Mouse (Mus musculus): ENCODE results near the gene Kif11. TPM values are rescaled to one million over a fixed set of nuclear protein-coding genes. Genes with fewer than 3 reads are reported as not detected.
A peak's percentile ranks its signal among the peaks of the same experiment; 100 is the strongest.

The Kif11 gene
- polyA plus RNA-seq, 1 experiment from 2014 or later, result 110 TPM

DNA sequence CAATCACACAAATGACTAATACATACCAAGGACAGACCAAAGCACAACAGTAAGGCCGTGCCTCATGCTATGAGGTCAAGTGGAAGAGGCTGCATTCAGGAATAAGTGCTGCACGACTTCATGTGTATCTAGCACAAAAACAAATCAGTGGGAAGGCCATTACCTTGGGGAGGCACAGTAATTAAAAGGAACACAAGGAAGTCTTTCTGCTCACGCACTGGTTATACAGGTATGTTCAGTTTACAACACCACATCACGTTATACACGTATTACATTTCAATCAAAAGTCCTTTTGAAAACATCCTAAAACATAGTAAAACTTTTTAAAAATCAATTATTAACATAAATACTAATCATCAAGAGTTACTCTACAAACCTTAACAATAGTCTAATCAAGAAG is 32.3 kb upstream of the Kif11 start:
- Histone ChIP-seq H3K9me3 (replicated peaks; ENCODE audit: control insufficient read depth, low read length) (no peaks in the 10 kb centered on the region), H3K9ac (replicated peaks; ENCODE audit: low read length) (no peak overlapping the region), H3K27me3 (ENCODE audit: control insufficient read depth, insufficient read depth, low read length) (no peaks in the 10 kb centered on the region), H3K4me2 (ENCODE audit: low read depth, low read length) (no peak overlapping the region), H3K4me3 (ENCODE audit: low read depth, low read length) (no peak overlapping the region), H3K27ac (replicated peaks; ENCODE audit: low read depth, low read length) (no peak overlapping the region), H3K36me3 (replicated peaks; ENCODE audit: control insufficient read depth, insufficient read depth, low read depth, low read length) (no peaks in the 10 kb centered on the region), H3K4me1 (ENCODE audit: control insufficient read depth, insufficient read depth, low read length) (no peaks in the 10 kb centered on the region)
- DNase-seq (ENCODE audit: low spot score) (no peak), ATAC-seq (replicated peaks; ENCODE audit: insufficient number of reproducible peaks, low FRiP score, low TSS enrichment, low read depth) (no peak)
- WGBS, result 84% methylated on average over 5 of the region's 5 CpGs

DNA sequence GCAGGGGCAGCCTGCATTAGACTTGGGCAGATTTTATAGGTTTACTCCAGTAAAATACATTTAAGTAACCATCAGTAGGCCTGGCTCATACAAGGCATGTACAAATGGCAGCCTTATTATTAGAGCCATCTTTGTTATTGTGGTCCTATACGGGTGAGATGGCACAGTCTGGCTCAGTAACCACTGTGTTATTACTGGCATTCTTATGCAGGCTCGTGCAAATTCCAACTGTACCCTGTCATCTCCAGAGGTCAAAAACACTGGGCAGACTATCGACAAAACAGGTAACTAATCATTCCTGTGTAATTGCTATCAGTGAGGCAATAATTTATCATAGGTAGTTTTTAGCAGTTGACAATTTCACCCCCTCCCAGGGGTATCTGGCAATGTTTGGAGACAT is 29.9 kb upstream of the Kif11 start:
- Histone ChIP-seq H3K4me2 (ENCODE audit: low read depth, low read length) (no peak overlapping the region), H3K27ac (replicated peaks; ENCODE audit: low read depth, low read length) (no peak overlapping the region), H3K4me1 (ENCODE audit: control insufficient read depth, insufficient read depth, low read length) (no peaks in the 10 kb centered on the region), H3K9me3 (replicated peaks; ENCODE audit: control insufficient read depth, low read length) (no peaks in the 10 kb centered on the region), H3K9ac (replicated peaks; ENCODE audit: low read length) (no peak overlapping the region), H3K36me3 (replicated peaks; ENCODE audit: control insufficient read depth, insufficient read depth, low read depth, low read length) (no peaks in the 10 kb centered on the region), H3K4me3 (ENCODE audit: low read depth, low read length) (no peak overlapping the region), H3K27me3 (ENCODE audit: control insufficient read depth, insufficient read depth, low read length) (no peaks in the 10 kb centered on the region)
- ATAC-seq (replicated peaks; ENCODE audit: insufficient number of reproducible peaks, low FRiP score, low TSS enrichment, low read depth), result no peak
- DNase-seq (ENCODE audit: low spot score), result no peak
- WGBS, result 75% methylated on average over 3 of the region's 3 CpGs

DNA sequence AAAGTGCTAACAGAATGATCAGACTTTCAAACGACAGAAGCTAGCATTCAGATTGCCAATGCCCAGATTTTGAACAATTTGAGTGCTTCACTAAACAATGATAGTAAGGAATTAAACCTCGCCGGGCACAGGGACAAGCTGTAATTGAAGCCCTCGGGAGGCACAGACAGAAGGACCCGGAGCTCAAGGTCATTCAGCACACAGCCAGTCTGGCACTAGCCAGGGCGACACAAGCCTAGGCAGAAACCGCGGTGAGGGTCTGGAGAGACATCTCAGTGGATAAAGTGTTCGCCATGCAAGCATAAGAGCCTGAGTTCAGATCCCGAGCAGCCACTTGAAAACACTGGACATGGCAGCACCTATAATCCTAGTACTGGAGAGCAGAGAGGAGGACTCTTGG is 27.9 kb upstream of the Kif11 start:
- no peaks in the 10 kb centered on the region for H3K9me3 ChIP-seq (replicated peaks; ENCODE audit: control insufficient read depth, low read length)
- no peak overlapping the region for H3K9ac ChIP-seq (replicated peaks; ENCODE audit: low read length)
- DNase-seq (ENCODE audit: low spot score), result no peak

DNA sequence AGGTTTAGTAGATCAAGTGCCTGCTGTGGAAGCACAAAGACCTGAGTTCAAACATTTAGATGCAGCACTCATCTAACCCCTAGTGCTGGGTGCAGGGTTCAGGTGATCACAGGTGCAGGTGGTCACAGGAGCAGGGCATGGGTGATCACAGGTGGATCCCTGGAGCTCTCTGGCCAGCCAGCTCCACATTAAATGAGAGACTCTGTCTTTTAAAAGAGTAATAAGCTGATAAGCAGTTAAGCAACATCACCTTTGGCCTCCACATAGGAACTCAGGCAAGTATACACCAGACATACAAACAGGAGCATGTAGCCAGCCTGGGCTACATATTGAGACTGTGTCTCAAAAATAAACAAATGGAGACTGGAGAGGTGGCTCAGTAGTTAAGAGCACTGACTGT is 27.3 kb upstream of the Kif11 start:
- no peak overlapping the region for H3K4me2 ChIP-seq (ENCODE audit: low read depth, low read length)
- no peak for ATAC-seq (replicated peaks; ENCODE audit: insufficient number of reproducible peaks, low FRiP score, low TSS enrichment, low read depth)

More for the DNA sequence above, 27.9 kb upstream of the Kif11 start:
- H3K27ac ChIP-seq (replicated peaks; ENCODE audit: low read depth, low read length), result no peak overlapping the region
- no peak for ATAC-seq (replicated peaks; ENCODE audit: insufficient number of reproducible peaks, low FRiP score, low TSS enrichment, low read depth)
- H3K36me3 ChIP-seq (replicated peaks; ENCODE audit: control insufficient read depth, insufficient read depth, low read depth, low read length), result no peaks in the 10 kb centered on the region
- 86% methylated on average over 10 of the region's 10 CpGs for WGBS
- no peaks in the 10 kb centered on the region for H3K4me1 ChIP-seq (ENCODE audit: control insufficient read depth, insufficient read depth, low read length)
- no peaks in the 10 kb centered on the region for H3K27me3 ChIP-seq (ENCODE audit: control insufficient read depth, insufficient read depth, low read length)
- H3K4me2 ChIP-seq (ENCODE audit: low read depth, low read length), result no peak overlapping the region
- no peak overlapping the region for H3K4me3 ChIP-seq (ENCODE audit: low read depth, low read length)

DNA sequence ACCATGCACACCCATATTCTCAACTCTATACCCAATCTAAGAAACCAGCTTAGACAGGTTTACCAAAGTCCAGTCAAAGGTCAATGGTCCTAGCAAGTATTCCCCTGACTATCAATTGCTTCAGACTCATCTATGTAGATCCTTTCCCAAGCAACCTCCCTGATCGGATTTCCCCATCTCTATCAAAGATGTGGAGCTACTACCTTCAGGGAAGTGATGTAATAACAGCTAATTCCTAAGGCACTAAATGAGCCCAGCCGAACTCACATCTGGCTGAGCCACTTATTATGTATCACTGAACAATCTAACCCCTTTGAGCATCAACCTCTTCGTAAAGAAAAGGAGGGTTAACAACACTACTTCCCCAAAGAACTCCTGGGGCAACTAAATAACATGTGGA is 23.4 kb upstream of the Kif11 start:
- H3K9ac ChIP-seq (replicated peaks; ENCODE audit: low read length), result no peak overlapping the region
- no peaks in the 10 kb centered on the region for H3K9me3 ChIP-seq (replicated peaks; ENCODE audit: control insufficient read depth, low read length)
- no peak overlapping the region for H3K4me2 ChIP-seq (ENCODE audit: low read depth, low read length)
- no peak overlapping the region for H3K4me3 ChIP-seq (ENCODE audit: low read depth, low read length)
- DNase-seq (ENCODE audit: low spot score), result no peak
- no peaks in the 10 kb centered on the region for H3K4me1 ChIP-seq (ENCODE audit: control insufficient read depth, insufficient read depth, low read length)
- WGBS, result 84% methylated on average over 3 of the region's 3 CpGs
- ATAC-seq (replicated peaks; ENCODE audit: insufficient number of reproducible peaks, low FRiP score, low TSS enrichment, low read depth), result no peak
- H3K36me3 ChIP-seq (replicated peaks; ENCODE audit: control insufficient read depth, insufficient read depth, low read depth, low read length), result no peaks in the 10 kb centered on the region
- H3K27ac ChIP-seq (replicated peaks; ENCODE audit: low read depth, low read length), result no peak overlapping the region
- no peaks in the 10 kb centered on the region for H3K27me3 ChIP-seq (ENCODE audit: control insufficient read depth, insufficient read depth, low read length)

More for the DNA sequence above, 27.3 kb upstream of the Kif11 start:
- no peaks in the 10 kb centered on the region for H3K36me3 ChIP-seq (replicated peaks; ENCODE audit: control insufficient read depth, insufficient read depth, low read depth, low read length)
- no peak overlapping the region for H3K4me3 ChIP-seq (ENCODE audit: low read depth, low read length)
- H3K27me3 ChIP-seq (ENCODE audit: control insufficient read depth, insufficient read depth, low read length), result no peaks in the 10 kb centered on the region
- DNase-seq (ENCODE audit: low spot score), result no peak
- no peaks in the 10 kb centered on the region for H3K9me3 ChIP-seq (replicated peaks; ENCODE audit: control insufficient read depth, low read length)
- H3K4me1 ChIP-seq (ENCODE audit: control insufficient read depth, insufficient read depth, low read length), result no peaks in the 10 kb centered on the region
- no peak overlapping the region for H3K9ac ChIP-seq (replicated peaks; ENCODE audit: low read length)
- no peak overlapping the region for H3K27ac ChIP-seq (replicated peaks; ENCODE audit: low read depth, low read length)

- DNase-seq (ENCODE audit: low spot score) (no peak), ATAC-seq (replicated peaks; ENCODE audit: insufficient number of reproducible peaks, low FRiP score, low TSS enrichment, low read depth) (no peak)
- H3K27me3 ChIP-seq (ENCODE audit: control insufficient read depth, insufficient read depth, low read length), result no peaks in the 10 kb centered on the region
- H3K4me1 ChIP-seq (ENCODE audit: control insufficient read depth, insufficient read depth, low read length), result no peaks in the 10 kb centered on the region
- no peak overlapping the region for H3K4me2 ChIP-seq (ENCODE audit: low read depth, low read length)
- H3K36me3 ChIP-seq (replicated peaks; ENCODE audit: control insufficient read depth, insufficient read depth, low read depth, low read length), result no peaks in the 10 kb centered on the region
- H3K9me3 ChIP-seq (replicated peaks; ENCODE audit: control insufficient read depth, low read length), result no peaks in the 10 kb centered on the region
- no peak overlapping the region for H3K4me3 ChIP-seq (ENCODE audit: low read depth, low read length)
- no peak overlapping the region for H3K27ac ChIP-seq (replicated peaks; ENCODE audit: low read depth, low read length)
- no peak overlapping the region for H3K9ac ChIP-seq (replicated peaks; ENCODE audit: low read length)
- WGBS, result 88% methylated on average over 6 of the region's 6 CpGs
Observed at GRCm38 (mm10) chr19:37353331-37353730, 22.9 kb upstream of the Kif11 start.

GRCm38 (mm10) chr19:37360044-37360443 is 16.2 kb upstream of the Kif11 start:
- no peaks in the 10 kb centered on the region for H3K27me3 ChIP-seq (ENCODE audit: control insufficient read depth, insufficient read depth, low read length)
- 67% methylated on average over 5 of the region's 5 CpGs for WGBS
- no peak overlapping the region for H3K9ac ChIP-seq (replicated peaks; ENCODE audit: low read length)
- H3K36me3 ChIP-seq (replicated peaks; ENCODE audit: control insufficient read depth, insufficient read depth, low read depth, low read length), result no peaks in the 10 kb centered on the region
- H3K4me2 ChIP-seq (ENCODE audit: low read depth, low read length), result no peak overlapping the region
- H3K4me1 ChIP-seq (ENCODE audit: control insufficient read depth, insufficient read depth, low read length), result no peaks in the 10 kb centered on the region
- no peak overlapping the region for H3K4me3 ChIP-seq (ENCODE audit: low read depth, low read length)
- H3K9me3 ChIP-seq (replicated peaks; ENCODE audit: control insufficient read depth, low read length), result no peaks in the 10 kb centered on the region
- DNase-seq (ENCODE audit: low spot score), result no peak
- no peak for ATAC-seq (replicated peaks; ENCODE audit: insufficient number of reproducible peaks, low FRiP score, low TSS enrichment, low read depth)
- H3K27ac ChIP-seq (replicated peaks; ENCODE audit: low read depth, low read length), result no peak overlapping the region

DNA sequence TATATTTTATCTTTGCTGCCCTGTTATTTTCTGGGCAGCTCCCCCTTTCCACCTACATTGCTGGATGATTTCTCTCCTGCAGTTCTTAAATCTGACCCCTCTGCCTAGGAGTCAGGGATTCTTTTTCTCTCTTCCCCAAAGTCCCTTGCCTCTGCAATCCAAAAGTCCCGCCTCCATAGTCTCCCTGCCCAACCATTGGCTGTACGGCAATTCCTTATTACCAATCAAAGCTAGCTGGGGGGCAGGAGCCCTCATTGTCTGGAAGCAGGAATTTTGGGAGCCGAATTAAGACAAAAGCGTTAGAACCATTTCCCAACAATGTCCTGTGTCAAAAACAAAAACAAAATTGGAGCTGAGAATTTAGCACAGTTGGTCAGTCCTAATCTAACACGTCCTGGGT is 13.7 kb upstream of the Kif11 start:
- Histone ChIP-seq H3K27ac (replicated peaks; ENCODE audit: low read depth, low read length) (no peak overlapping the region), H3K27me3 (ENCODE audit: control insufficient read depth, insufficient read depth, low read length) (no peaks in the 10 kb centered on the region), H3K9ac (replicated peaks; ENCODE audit: low read length) (no peak overlapping the region), H3K4me1 (ENCODE audit: control insufficient read depth, insufficient read depth, low read length) (no peaks in the 10 kb centered on the region), H3K9me3 (replicated peaks; ENCODE audit: control insufficient read depth, low read length) (no peaks in the 10 kb centered on the region), H3K4me3 (ENCODE audit: low read depth, low read length) (no peak overlapping the region), H3K36me3 (replicated peaks; ENCODE audit: control insufficient read depth, insufficient read depth, low read depth, low read length) (no peaks in the 10 kb centered on the region), H3K4me2 (ENCODE audit: low read depth, low read length) (no peak overlapping the region)
- ATAC-seq (replicated peaks; ENCODE audit: insufficient number of reproducible peaks, low FRiP score, low TSS enrichment, low read depth) (no peak), DNase-seq (ENCODE audit: low spot score) (peak; percentile 41)
- 26% methylated on average over 5 of the region's 5 CpGs for WGBS

Measured in embryonic facial prominence, embryonic 11.5 days (tissue).